Mouse (Mus musculus): ENCODE measurements around the gene Tbc1d5. TPM values are rescaled to one million over a fixed set of nuclear protein-coding genes. Genes with fewer than 3 reads are reported as not detected.
A peak's percentile ranks its signal among the peaks of the same experiment; 100 is the strongest.

Tbc1d5 gene
- polyA plus RNA-seq, 1 experiment from 2014 or later: 11.4 TPM

GRCm38 (mm10) chr17:51178491-51179194 is 509 bp downstream of the Tbc1d5 start:
- H3K4me3 ChIP-seq (replicated peaks): peak overlapping the region; percentile 82
- no peaks in the 10 kb centered on the region for H3K36me3 ChIP-seq
- peaks cover 12% of the 10 kb centered on the region for H3K4me1 ChIP-seq
- peak; percentile 87 for ATAC-seq (replicated peaks; ENCODE audit: low FRiP score)
- WGBS: under 1% methylated on average over 50 of the region's 59 CpGs
- H3K27me3 ChIP-seq: no peaks in the 10 kb centered on the region
- no peaks in the 10 kb centered on the region for H3K9me3 ChIP-seq (replicated peaks)
- H3K4me2 ChIP-seq: peak overlapping the region; percentile 80
- H3K27ac ChIP-seq: peak overlapping the region; percentile 99
- H3K9ac ChIP-seq: peak overlapping the region; percentile 93

- Histone ChIP-seq H3K36me3 (no peaks in the 10 kb centered on the region), H3K9me3 (replicated peaks) (no peaks in the 10 kb centered on the region), H3K27ac (peak overlapping the region; percentile 99), H3K4me3 (replicated peaks) (peak overlapping the region; percentile 82), H3K9ac (peak overlapping the region; percentile 93), H3K4me1 (peaks cover 12% of the 10 kb centered on the region), H3K27me3 (no peaks in the 10 kb centered on the region), H3K4me2 (peak overlapping the region; percentile 80)
- 49% methylated on average over 6 of the region's 6 CpGs for WGBS
- no peak for ATAC-seq (replicated peaks; ENCODE audit: low FRiP score)
Observed at GRCm38 (mm10) chr17:51177923-51178322, 1.2 kb downstream of the Tbc1d5 start.

DNA sequence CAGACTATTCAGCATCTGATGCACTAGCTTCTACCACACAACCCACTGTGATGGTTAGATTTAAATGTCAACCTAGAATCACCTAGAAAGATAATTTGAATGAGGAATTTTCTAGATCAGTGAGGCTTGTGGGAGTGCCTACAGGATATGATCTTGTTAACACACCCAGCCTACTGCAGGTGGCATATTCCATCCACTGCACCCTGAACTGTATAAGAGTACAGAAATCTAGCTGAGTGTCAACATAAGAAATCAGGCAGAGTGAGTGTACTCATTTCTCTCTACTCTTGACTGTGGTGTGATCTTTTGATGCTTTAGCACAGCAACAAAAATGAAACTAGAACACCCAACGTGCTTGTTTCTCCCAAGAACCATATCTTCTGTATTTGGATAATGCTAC is 6.8 kb downstream of the Tbc1d5 start:
- no peak for ATAC-seq (replicated peaks; ENCODE audit: low FRiP score)
- WGBS: 86% methylated on average over 1 of the region's 1 CpGs
- Histone ChIP-seq H3K9me3 (replicated peaks) (no peaks in the 10 kb centered on the region), H3K27ac (no peak overlapping the region), H3K27me3 (no peaks in the 10 kb centered on the region), H3K4me1 (no peaks in the 10 kb centered on the region), H3K4me2 (no peak overlapping the region), H3K4me3 (replicated peaks) (no peak overlapping the region), H3K9ac (no peak overlapping the region), H3K36me3 (no peaks in the 10 kb centered on the region)

DNA sequence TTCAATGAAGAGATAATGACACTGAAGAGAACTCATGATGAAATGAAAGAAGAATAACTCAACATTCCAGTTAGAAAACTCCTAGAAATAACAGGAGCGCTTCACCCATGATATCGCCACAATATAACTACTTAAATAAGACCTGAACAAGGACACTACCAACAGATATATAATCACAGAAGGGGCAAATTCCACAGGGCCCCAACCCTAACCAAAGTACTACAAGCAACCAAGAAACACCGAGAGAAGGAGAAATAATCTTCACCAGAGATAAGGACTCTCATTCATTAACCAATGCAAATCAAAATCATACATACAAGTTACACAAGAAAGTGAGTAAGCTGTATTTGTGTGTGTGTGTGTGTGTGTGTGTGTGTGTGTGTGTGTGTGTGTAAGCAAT is 7.6 kb downstream of the Tbc1d5 start:
- 90% methylated on average over 3 of the region's 3 CpGs for WGBS

GRCm38 (mm10) chr17:51169911-51170310 is 9.2 kb downstream of the Tbc1d5 start:
- Histone ChIP-seq H3K9me3 (replicated peaks) (no peaks in the 10 kb centered on the region), H3K9ac (no peak overlapping the region), H3K4me2 (no peak overlapping the region), H3K36me3 (no peaks in the 10 kb centered on the region), H3K27me3 (no peaks in the 10 kb centered on the region), H3K4me1 (no peaks in the 10 kb centered on the region), H3K4me3 (replicated peaks) (no peak overlapping the region), H3K27ac (no peak overlapping the region)
- ATAC-seq (replicated peaks; ENCODE audit: low FRiP score): no peak
- WGBS: 76% methylated on average over 4 of the region's 4 CpGs

More for the DNA sequence above, 7.6 kb downstream of the Tbc1d5 start:
- no peaks in the 10 kb centered on the region for H3K4me1 ChIP-seq
- no peak overlapping the region for H3K4me2 ChIP-seq
- H3K4me3 ChIP-seq (replicated peaks): no peak overlapping the region
- H3K36me3 ChIP-seq: no peaks in the 10 kb centered on the region
- no peak overlapping the region for H3K27ac ChIP-seq
- H3K9ac ChIP-seq: no peak overlapping the region
- H3K27me3 ChIP-seq: no peaks in the 10 kb centered on the region
- no peaks in the 10 kb centered on the region for H3K9me3 ChIP-seq (replicated peaks)
- no peak for ATAC-seq (replicated peaks; ENCODE audit: low FRiP score)

DNA sequence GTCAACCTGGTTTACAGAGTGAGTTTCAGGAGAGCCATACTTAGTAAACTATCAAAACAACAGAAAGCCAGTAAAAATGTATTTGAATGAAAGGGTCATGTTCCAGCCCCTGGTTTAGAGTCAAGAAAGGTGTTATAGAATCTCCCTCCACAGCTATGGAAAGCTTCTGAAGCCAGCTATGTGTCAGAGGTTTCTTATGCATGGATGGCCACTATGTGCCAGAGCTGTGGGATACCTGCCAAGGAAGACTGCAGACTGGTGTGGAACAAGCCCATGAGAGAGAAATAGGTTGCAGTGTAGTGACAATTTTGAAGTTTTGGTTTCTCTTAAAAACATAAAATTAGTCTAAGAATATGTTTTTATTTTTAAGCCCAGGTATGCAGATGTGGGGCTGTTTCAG is 16.8 kb downstream of the Tbc1d5 start:
- H3K9ac ChIP-seq: no peak overlapping the region
- H3K9me3 ChIP-seq (replicated peaks): no peaks in the 10 kb centered on the region
- H3K27ac ChIP-seq: no peak overlapping the region
- no peak overlapping the region for H3K4me3 ChIP-seq (replicated peaks)
- no peak overlapping the region for H3K4me2 ChIP-seq
- no peaks in the 10 kb centered on the region for H3K4me1 ChIP-seq
- H3K36me3 ChIP-seq: no peaks in the 10 kb centered on the region
- no peaks in the 10 kb centered on the region for H3K27me3 ChIP-seq
- no peak for ATAC-seq (replicated peaks; ENCODE audit: low FRiP score)

DNA sequence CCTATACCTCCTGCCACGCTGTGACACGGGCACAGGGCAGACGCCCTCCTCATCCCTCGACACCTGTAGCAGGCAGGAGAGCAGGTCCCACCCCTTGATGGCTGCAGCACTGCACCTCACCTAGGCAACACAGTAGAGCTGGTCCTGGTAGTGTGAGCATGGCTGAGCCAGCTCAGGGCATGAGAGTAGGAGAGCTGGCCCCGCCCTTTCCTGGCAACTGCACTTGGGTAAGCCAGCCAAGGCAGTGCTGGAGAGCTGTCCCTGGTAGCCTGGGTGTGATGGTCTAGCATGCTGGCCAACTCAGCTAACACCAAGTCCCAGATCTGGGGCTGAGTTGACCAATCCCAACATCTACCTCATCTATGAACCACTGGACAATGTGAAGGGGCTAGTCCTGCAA is 19.9 kb downstream of the Tbc1d5 start:
- ATAC-seq (replicated peaks; ENCODE audit: low FRiP score): 0 out of 2 replicates have a peak, but pooled peaks have one; percentile 54
- 92% methylated on average over 5 of the region's 5 CpGs for WGBS

DNA sequence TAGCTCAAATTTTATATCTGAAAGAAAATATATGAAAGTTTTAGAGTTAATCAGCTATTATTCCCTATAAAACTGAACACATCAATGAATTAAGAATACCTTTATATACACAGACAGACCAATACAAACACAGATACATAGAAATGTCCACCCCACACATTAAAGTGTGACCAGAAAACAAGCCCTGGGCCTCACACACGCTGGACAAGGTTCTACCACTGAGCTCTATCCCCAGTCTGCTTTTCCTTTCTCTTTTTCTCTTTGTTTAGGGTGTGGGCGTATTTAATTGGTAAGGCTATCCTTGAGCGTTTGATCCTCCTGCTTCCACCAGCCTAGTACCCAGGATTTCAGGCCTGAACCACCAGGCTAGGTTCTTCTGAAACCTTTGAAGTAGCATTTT is 28.2 kb downstream of the Tbc1d5 start:
- Histone ChIP-seq H3K36me3 (no peaks in the 10 kb centered on the region), H3K4me3 (replicated peaks) (no peak overlapping the region), H3K9me3 (replicated peaks) (no peaks in the 10 kb centered on the region), H3K27ac (no peak overlapping the region), H3K9ac (no peak overlapping the region), H3K4me2 (no peak overlapping the region), H3K4me1 (no peaks in the 10 kb centered on the region), H3K27me3 (no peaks in the 10 kb centered on the region)
- WGBS: 48% methylated on average over 3 of the region's 3 CpGs
- ATAC-seq (replicated peaks; ENCODE audit: low FRiP score): no peak

More for the DNA sequence above, 19.9 kb downstream of the Tbc1d5 start:
- Histone ChIP-seq H3K9me3 (replicated peaks) (no peaks in the 10 kb centered on the region), H3K36me3 (no peaks in the 10 kb centered on the region), H3K4me2 (no peak overlapping the region), H3K27ac (no peak overlapping the region), H3K4me3 (replicated peaks) (no peak overlapping the region), H3K9ac (no peak overlapping the region), H3K4me1 (no peaks in the 10 kb centered on the region), H3K27me3 (no peaks in the 10 kb centered on the region)

DNA sequence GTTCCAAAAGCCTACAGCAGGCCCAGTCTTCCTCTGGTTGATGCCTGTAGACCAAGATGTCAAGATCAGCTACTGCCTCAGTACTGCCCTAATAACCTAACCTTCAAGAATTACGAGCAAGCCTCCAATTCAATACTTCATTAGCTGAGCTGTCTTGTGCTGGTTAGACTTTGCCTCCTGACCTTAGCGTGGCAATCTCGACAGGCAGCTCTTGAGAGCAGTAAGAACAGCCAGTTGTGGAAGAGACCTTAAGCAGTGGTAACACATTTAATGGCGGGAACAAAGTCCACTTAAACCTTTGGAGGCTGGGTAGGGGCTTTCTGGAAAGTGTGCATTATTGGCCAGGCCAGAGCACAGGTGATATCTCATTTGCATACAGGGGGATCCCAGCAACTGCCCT is 34.2 kb downstream of the Tbc1d5 start:
- Histone ChIP-seq H3K4me3 (replicated peaks) (no peak overlapping the region), H3K9ac (no peak overlapping the region), H3K36me3 (no peaks in the 10 kb centered on the region), H3K4me1 (no peaks in the 10 kb centered on the region), H3K4me2 (no peak overlapping the region), H3K27ac (no peak overlapping the region), H3K9me3 (replicated peaks) (no peaks in the 10 kb centered on the region), H3K27me3 (no peaks in the 10 kb centered on the region)
- 92% methylated on average over 4 of the region's 4 CpGs for WGBS
- no peak for ATAC-seq (replicated peaks; ENCODE audit: low FRiP score)

GRCm38 (mm10) chr17:51142095-51142494 is 37.1 kb downstream of the Tbc1d5 start:
- Histone ChIP-seq H3K27me3 (no peaks in the 10 kb centered on the region), H3K4me2 (no peak overlapping the region), H3K4me1 (no peaks in the 10 kb centered on the region), H3K9me3 (replicated peaks) (no peaks in the 10 kb centered on the region), H3K27ac (no peak overlapping the region), H3K9ac (no peak overlapping the region), H3K4me3 (replicated peaks) (no peak overlapping the region), H3K36me3 (no peaks in the 10 kb centered on the region)
- no peak for ATAC-seq (replicated peaks; ENCODE audit: low FRiP score)
- 81% methylated on average over 4 of the region's 4 CpGs for WGBS

- H3K4me3 ChIP-seq (replicated peaks): no peak overlapping the region
- ATAC-seq (replicated peaks; ENCODE audit: low FRiP score): no peak
- no peaks in the 10 kb centered on the region for H3K36me3 ChIP-seq
- no peak overlapping the region for H3K9ac ChIP-seq
- no peaks in the 10 kb centered on the region for H3K9me3 ChIP-seq (replicated peaks)
- 75% methylated on average over 2 of the region's 2 CpGs for WGBS
- no peak overlapping the region for H3K4me2 ChIP-seq
- H3K27ac ChIP-seq: no peak overlapping the region
- H3K27me3 ChIP-seq: no peaks in the 10 kb centered on the region
- no peaks in the 10 kb centered on the region for H3K4me1 ChIP-seq
Observed at GRCm38 (mm10) chr17:51111194-51111593, 68.0 kb downstream of the Tbc1d5 start.

DNA sequence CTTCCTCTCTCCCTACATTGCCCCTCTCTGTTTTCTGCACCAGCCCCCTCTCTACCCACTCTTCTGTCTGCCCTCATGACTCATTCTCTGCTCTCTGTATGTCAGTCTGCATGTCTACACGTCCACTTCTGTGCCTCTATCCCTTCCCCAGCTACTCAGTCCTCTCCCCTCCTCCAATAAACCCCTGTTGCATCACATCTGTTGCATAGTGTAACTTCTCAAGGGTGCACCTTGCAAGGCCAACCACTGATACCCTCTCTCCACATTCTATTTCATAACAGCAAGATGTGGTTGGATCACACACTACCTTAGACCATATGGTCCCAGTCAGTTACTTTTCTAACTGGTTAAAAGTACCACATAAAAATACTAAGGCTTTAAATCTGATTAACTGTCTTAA is 74.9 kb downstream of the Tbc1d5 start:
- WGBS: 90% methylated on average over 1 of the region's 1 CpGs
- Histone ChIP-seq H3K36me3 (no peaks in the 10 kb centered on the region), H3K4me1 (no peaks in the 10 kb centered on the region), H3K4me2 (no peak overlapping the region), H3K27me3 (no peaks in the 10 kb centered on the region), H3K9me3 (replicated peaks) (no peaks in the 10 kb centered on the region), H3K4me3 (replicated peaks) (no peak overlapping the region), H3K9ac (no peak overlapping the region), H3K27ac (no peak overlapping the region)
- no peak for ATAC-seq (replicated peaks; ENCODE audit: low FRiP score)

GRCm38 (mm10) chr17:51043869-51044268 is 135.3 kb downstream of the Tbc1d5 start:
- ATAC-seq (replicated peaks; ENCODE audit: low FRiP score): no peak
- Histone ChIP-seq H3K27me3 (no peaks in the 10 kb centered on the region), H3K9me3 (replicated peaks) (no peaks in the 10 kb centered on the region), H3K27ac (no peak overlapping the region), H3K9ac (no peak overlapping the region), H3K4me3 (replicated peaks) (no peak overlapping the region), H3K4me2 (no peak overlapping the region), H3K36me3 (no peaks in the 10 kb centered on the region), H3K4me1 (no peaks in the 10 kb centered on the region)
- 85% methylated on average over 1 of the region's 1 CpGs for WGBS

All from kidney, embryonic 15.5 days (tissue).